8 mouse cellular contexts compared by ENCODE assay signal in the genomic region with DNA sequence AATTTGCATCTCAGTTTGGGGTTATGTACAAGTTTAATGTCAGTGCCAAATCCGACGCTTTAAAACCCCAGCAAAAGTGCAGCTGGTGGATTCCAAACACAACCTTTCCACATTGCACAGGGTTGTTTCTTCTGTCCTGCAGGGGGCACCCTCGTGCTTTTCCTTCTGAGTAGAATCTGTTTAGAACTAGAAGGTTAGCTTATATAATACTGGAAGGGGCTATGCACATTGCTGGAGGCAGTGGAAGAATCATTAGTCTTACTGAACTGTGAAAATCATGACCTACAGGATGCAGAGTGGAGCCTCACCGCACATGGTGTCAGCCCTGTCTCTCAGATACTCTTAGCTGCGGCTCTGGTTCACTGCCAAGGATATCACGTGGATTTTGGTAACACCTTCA. TPM values are rescaled to one million over a fixed set of nuclear protein-coding genes. Genes with fewer than 3 reads are reported as not detected.
DNase-seq lines count a peak whose midpoint lies in the region.

No protein-coding gene starts in this region.

- peak; percentile 6 for DNase-seq in cerebellum, adult 11 months
- DNase-seq in cerebellum, adult 11-12 months = no peak
- peak; percentile 60 for DNase-seq in ovary, postnatal 36 days (ENCODE audit: low spot score)
- no peak for DNase-seq in ovary, adult 18-20 months (ENCODE audit: low spot score)
- peak; percentile 51 for DNase-seq in forelimb bud, embryonic 11.5 days (ENCODE audit: low read depth, low spot score)
- peak; percentile 49 to 84 for DNase-seq in layer of hippocampus, adult 18-20 months (ENCODE audit: low spot score in 2 of 2)
- peak; percentile 84 for DNase-seq in lung, postnatal 14 days
- DNase-seq in spleen, postnatal 14 days (ENCODE audit: low spot score in 2 of 2) = peak; percentile 24 to 48

RNA-seq across cellular contexts. Expression of gene Il1rl1, which starts 49.3 kb away (rescaled TPM):
- total RNA-seq in layer of hippocampus, adult 18-20 months (2021) = under 1 TPM; 0.10 TPM

RNA-seq across cellular contexts. Expression of gene Il1rl2, which starts 55.7 kb away (rescaled TPM):
- under 1 TPM; 0.22 to 0.38 TPM for total RNA-seq in layer of hippocampus, adult 18-20 months (2021)

Comparison
In these comparisons a context has a peak if more than half of its experiments do, and no peak if none do; other contexts are left out.
1. DNase-seq: peak in cerebellum, adult 11 months (single experiment), ovary, postnatal 36 days (single experiment), forelimb bud, embryonic 11.5 days (single experiment), layer of hippocampus, adult 18-20 months (2 of 2), lung, postnatal 14 days (single experiment) and spleen, postnatal 14 days (2 of 2); none in cerebellum, adult 11-12 months (single experiment) and ovary, adult 18-20 months (single experiment).